Mouse (Mus musculus) forebrain, embryonic 11.5 days (tissue): Measurements from ENCODE around the gene Ypel3. TPM values are rescaled to one million over a fixed set of nuclear protein-coding genes. Genes with fewer than 3 reads are reported as not detected.

Source experiments
- ATAC-seq: fragments of 200-750 bp; cut with Nextera tagmentation; replicated peaks from 2 replicates; pipeline ENCODE4 v1.8.0; 2017; ENCODE audit warnings: moderate TSS enrichment; ENCODE audit not compliant: low FRiP score
- DNase-seq: peaks from one replicate; pipeline ENCODE4 v3.0.0-alpha.2; 2017; ENCODE audit warnings: low spot score
- H3K27ac ChIP-seq: fragments of 300-500 bp; sonication (generic); 2 replicates; pipeline ENCODE4 v1.5.1; 2014; ENCODE audit warnings: low read depth, low read length
- H3K27me3 ChIP-seq: fragments of 300-500 bp; sonication (generic); 2 replicates; pipeline ENCODE4 v1.6.1; 2014; ENCODE audit warnings: mild to moderate bottlenecking, low read length, mixed read lengths; ENCODE audit not compliant: control insufficient read depth, insufficient read depth
- H3K36me3 ChIP-seq: fragments of 300-500 bp; sonication (generic); 2 replicates; pipeline ENCODE4 v1.6.1; 2014; ENCODE audit warnings: mild to moderate bottlenecking, low read length, moderate library complexity, mixed read lengths; ENCODE audit not compliant: control insufficient read depth, insufficient read depth
- H3K4me1 ChIP-seq: fragments of 300-500 bp; sonication (generic); replicated peaks from 2 replicates; pipeline ENCODE4 v1.6.1; 2014; ENCODE audit warnings: low read length, mixed read lengths; ENCODE audit not compliant: control insufficient read depth, insufficient read depth
- H3K4me2 ChIP-seq: fragments of 300-500 bp; sonication (generic); 2 replicates; pipeline ENCODE4 v1.6.1; 2014; ENCODE audit warnings: low read depth, mild to moderate bottlenecking, low read length, moderate library complexity, mixed read lengths; ENCODE audit not compliant: severe bottlenecking
- H3K4me3 ChIP-seq: fragments of 300-500 bp; sonication (generic); 2 replicates; pipeline ENCODE4 v1.5.1; 2014; ENCODE audit warnings: low read depth, low read length
- H3K9ac ChIP-seq: fragments of 300-500 bp; sonication (generic); 2 replicates; pipeline ENCODE4 v1.6.1; 2014; ENCODE audit warnings: low read length
- H3K9me3 ChIP-seq: fragments of 300-500 bp; sonication (generic); 2 replicates; pipeline ENCODE4 v1.6.1; 2016; ENCODE audit warnings: low read length, mixed read lengths; ENCODE audit not compliant: control insufficient read depth
- WGBS: fragments of 180-500 bp; shearing (Covaris S2); extraction: QIAGEN DNeasy Blood & Tissue Kit; methylation state at CpG from one replicate; pipeline ENCODE4 v1.1.7; 2014; 5-methylcytosine and 5-hydroxymethylcytosine counted together
- polyA plus RNA-seq: library from polyadenylated mRNA; unstranded; fragments of >200 nt; fragmentation: Nextera tagmentation; extraction: Ambion mirVana; gene quantifications from 2 replicates; pipeline ENCODE4 v1.2.1, GENCODE M21; 2014

The Ypel3 gene
- polyA plus RNA-seq, 1 experiment from 2014 or later = 63.9 TPM

DNA sequence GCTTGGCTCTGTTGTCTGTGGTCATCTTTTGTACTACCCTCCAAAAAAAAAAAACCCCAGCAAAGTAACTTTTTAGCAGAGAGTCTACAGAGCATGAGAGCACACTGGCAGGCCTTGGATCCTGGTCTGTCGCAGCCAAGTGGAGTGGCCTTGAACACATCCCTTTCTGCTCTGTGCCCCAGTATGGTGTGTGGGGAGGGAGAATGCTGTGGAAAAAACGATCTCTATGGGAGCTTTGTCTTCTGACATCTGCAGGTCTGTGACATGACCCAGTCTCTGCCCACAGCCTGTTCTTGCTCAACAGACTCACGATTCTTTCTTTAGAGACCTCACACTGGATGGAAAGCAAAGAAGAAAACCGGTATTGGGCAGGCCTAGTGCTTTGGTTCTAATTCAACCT is 15.8 kb upstream of the Ypel3 start:
- Histone ChIP-seq H3K9ac (peak overlapping the region; percentile 81), H3K27me3 (no peaks in the 10 kb centered on the region), H3K27ac (peak overlapping the region; percentile 48; the same call in 1 of the 2 replicates), H3K4me2 (peak overlapping the region; percentile 91; the same call in 1 of the 2 replicates), H3K36me3 (no peaks in the 10 kb centered on the region), H3K4me3 (0 out of 2 replicates have a peak overlapping the region, but pooled peaks have one; percentile 73), H3K9me3 (no peaks in the 10 kb centered on the region), H3K4me1 (peaks cover 4% of the 10 kb centered on the region; the same call in 1 of the 2 replicates)
- 77% methylated on average over 4 of the region's 4 CpGs for WGBS
- no peak for DNase-seq
- ATAC-seq = no peak

DNA sequence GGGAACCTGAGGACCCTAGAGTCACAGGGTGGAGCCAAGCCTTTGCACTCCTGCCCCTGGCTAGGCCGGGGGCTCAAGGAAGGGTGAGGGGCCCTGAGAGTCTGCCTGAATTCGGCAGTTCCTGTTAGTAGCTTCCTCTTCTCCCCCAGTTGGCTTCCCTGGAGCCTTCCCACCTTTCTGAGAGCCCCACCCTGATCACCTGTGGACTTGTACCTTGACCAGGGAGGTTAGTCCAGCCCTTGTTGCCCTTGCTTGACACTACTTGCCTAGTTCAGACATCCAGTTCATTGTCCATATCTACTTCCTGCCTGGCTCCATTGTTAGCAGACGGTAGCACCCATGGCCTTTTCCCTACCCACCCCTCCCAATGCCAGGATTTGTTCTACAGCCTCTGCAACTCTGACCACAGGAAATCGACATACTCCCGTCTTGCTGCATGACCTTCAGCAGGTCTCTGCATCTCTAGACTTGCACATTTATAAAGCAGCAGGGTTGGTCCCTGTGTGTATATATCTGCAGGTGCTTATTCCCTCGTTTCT is 15.2 kb upstream of the Ypel3 start:
- no peak overlapping the region for H3K4me3 ChIP-seq
- H3K36me3 ChIP-seq = no peaks in the 10 kb centered on the region
- ATAC-seq = no peak

DNA sequence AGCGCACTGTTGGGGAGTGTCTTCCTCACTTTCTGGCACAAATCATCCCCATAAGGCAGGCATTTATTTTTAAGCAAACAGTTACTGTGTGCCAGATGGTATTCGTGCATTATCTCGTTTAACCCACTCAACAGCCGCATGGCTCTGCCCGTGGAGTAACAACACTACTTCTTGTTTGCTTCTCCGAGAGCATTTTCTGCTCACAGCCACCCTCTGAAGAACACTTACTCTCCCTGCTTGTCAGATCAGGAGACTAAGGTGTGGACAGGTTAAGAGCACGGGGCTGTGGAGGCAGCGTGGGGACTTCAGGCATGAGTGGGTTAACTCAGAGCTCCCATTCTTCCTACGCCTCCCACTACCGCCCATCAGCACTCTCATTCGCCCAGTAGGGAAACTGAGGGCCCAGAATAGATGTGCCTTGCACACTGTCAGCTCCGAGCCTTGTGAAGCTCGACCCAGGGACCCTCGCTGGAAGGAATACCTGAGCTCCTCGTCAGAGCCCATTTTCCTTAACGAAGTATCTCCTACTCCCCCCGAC is 14.2 kb upstream of the Ypel3 start:
- H3K27ac ChIP-seq = no peak overlapping the region
- no peak overlapping the region for H3K4me2 ChIP-seq
- H3K27me3 ChIP-seq = no peaks in the 10 kb centered on the region
- no peak overlapping the region for H3K4me3 ChIP-seq
- no peaks in the 10 kb centered on the region for H3K36me3 ChIP-seq
- 80% methylated on average over 17 of the region's 17 CpGs for WGBS
- peaks cover 4% of the 10 kb centered on the region; the same call in 1 of the 2 replicates for H3K4me1 ChIP-seq
- H3K9ac ChIP-seq = no peak overlapping the region
- no peak for ATAC-seq
- DNase-seq = no peak
- no peaks in the 10 kb centered on the region for H3K9me3 ChIP-seq

More for the DNA sequence above, 15.2 kb upstream of the Ypel3 start:
- 85% methylated on average over 6 of the region's 6 CpGs for WGBS
- Histone ChIP-seq H3K9ac (no peak overlapping the region), H3K4me1 (peaks cover 4% of the 10 kb centered on the region; the same call in 1 of the 2 replicates), H3K27ac (no peak overlapping the region), H3K4me2 (no peak overlapping the region), H3K27me3 (no peaks in the 10 kb centered on the region), H3K9me3 (no peaks in the 10 kb centered on the region)
- no peak for DNase-seq

DNA sequence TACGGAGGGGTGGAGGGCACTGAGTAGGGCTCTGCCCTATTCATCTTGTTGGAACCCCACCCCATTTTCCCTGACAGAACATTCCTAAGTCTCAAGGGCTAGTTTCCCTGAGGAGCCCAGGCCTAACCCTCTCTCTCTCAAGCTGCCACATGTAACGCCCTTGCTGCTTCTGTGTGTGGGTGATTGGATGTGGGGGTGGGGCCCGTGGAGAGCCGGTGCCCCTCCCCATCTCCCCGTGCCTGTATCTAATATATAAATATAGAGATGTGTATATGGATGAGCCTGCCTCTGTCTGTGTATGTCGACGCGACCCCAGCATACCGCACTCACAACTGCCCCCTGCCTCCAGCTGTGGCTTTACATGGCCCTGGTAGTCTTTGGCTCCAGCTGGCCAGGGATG is 11.2 kb upstream of the Ypel3 start:
- Histone ChIP-seq H3K9me3 (no peaks in the 10 kb centered on the region), H3K27me3 (no peaks in the 10 kb centered on the region), H3K9ac (no peak overlapping the region), H3K4me1 (peaks cover 1% of the 10 kb centered on the region; the same call in 1 of the 2 replicates), H3K4me3 (no peak overlapping the region), H3K4me2 (no peak overlapping the region), H3K36me3 (no peaks in the 10 kb centered on the region; the same call in 1 of the 2 replicates), H3K27ac (no peak overlapping the region)
- DNase-seq (no peak), ATAC-seq (no peak)
- 94% methylated on average over 9 of the region's 9 CpGs for WGBS

DNA sequence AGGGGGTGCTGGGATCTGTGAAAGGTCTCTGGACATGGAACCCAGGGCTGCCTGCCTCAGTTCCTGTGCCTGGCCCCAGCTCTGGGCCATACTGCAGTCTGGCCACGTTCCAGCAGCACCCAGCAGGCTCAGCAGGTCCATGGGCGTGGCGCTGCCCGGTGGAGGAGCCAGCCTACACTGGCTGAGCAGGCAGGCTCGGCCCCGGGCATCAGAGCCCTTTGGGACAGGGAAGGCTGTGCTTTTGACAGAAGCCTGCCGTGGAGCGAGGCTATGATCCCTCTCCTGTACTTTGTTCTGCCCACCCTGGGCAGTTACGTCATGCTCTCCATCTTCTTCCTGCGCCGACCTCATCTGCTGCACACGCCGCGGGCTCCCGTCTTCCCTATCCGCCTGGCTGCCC is 10.6 kb upstream of the Ypel3 start, which contains the start of gene Gdpd3:
Gdpd3 (plus strand) TSS at position 134 of the 400 bp plus-strand sequence.
- Histone ChIP-seq H3K36me3 (no peaks in the 10 kb centered on the region; the same call in 1 of the 2 replicates), H3K4me2 (no peak within 1 kb of the TSS), H3K9ac (no peak within 1 kb of the TSS), H3K9me3 (no peaks in the 10 kb centered on the region), H3K4me1 (no peaks in the 10 kb centered on the region), H3K27me3 (no peaks in the 10 kb centered on the region), H3K27ac (no peak within 1 kb of the TSS), H3K4me3 (no peak within 1 kb of the TSS)
- 95% methylated on average over 16 of the region's 16 CpGs for WGBS
- DNase-seq (peak; percentile 46), ATAC-seq (no peak)

DNA sequence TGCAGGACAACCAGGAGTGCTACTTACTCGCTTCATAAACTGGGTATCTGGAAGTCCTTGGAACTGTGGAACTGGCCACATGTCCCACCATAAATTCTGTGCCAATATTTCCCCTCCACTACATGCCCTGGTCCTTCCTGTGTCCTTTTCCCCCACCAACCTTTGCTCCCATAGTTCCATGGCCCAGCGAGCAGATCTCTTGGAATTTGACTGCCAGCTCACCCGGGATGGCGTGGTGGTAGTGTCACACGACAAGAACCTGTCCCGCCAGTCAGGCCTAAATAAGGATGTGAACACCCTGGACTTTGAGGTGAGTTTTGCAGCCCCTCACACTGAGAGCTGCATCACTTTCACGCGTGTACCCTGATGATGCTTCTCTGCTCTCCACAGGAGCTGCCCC is 9.8 kb upstream of the Ypel3 start:
- H3K36me3 ChIP-seq = no peaks in the 10 kb centered on the region; the same call in 1 of the 2 replicates
- H3K27ac ChIP-seq = no peak overlapping the region
- no peak overlapping the region for H3K9ac ChIP-seq
- H3K4me3 ChIP-seq = no peak overlapping the region
- H3K9me3 ChIP-seq = no peaks in the 10 kb centered on the region
- no peaks in the 10 kb centered on the region for H3K4me1 ChIP-seq
- no peak overlapping the region for H3K4me2 ChIP-seq
- WGBS = 93% methylated on average over 8 of the region's 8 CpGs
- H3K27me3 ChIP-seq = no peaks in the 10 kb centered on the region
- DNase-seq (no peak), ATAC-seq (no peak)

DNA sequence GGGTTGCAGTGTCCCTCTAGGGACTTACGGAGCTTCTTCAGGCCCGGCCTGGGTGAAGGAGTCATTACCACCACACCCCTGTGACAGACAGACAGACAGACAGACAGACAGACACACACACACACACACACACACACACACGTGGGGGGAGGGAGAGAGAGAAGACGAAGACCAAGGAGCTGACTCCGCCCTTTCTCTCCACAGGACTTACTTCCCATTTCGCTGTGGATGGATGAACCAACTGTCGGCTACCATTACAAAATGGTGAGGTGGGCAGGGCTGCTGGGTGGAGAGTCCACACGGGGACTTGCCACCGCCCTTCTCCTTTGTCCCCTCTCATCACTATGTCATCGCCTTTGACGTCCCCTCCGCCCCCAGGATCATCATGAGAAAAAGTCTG is 6.0 kb upstream of the Ypel3 start:
- no peaks in the 10 kb centered on the region for H3K4me1 ChIP-seq
- no peak overlapping the region for H3K9ac ChIP-seq
- H3K9me3 ChIP-seq = no peaks in the 10 kb centered on the region
- no peak for ATAC-seq
- DNase-seq = no peak
- no peak overlapping the region for H3K4me2 ChIP-seq
- no peaks in the 10 kb centered on the region for H3K27me3 ChIP-seq
- H3K27ac ChIP-seq = no peak overlapping the region
- H3K4me3 ChIP-seq = no peak overlapping the region
- no peaks in the 10 kb centered on the region; the same call in 1 of the 2 replicates for H3K36me3 ChIP-seq
- 86% methylated on average over 12 of the region's 12 CpGs for WGBS

DNA sequence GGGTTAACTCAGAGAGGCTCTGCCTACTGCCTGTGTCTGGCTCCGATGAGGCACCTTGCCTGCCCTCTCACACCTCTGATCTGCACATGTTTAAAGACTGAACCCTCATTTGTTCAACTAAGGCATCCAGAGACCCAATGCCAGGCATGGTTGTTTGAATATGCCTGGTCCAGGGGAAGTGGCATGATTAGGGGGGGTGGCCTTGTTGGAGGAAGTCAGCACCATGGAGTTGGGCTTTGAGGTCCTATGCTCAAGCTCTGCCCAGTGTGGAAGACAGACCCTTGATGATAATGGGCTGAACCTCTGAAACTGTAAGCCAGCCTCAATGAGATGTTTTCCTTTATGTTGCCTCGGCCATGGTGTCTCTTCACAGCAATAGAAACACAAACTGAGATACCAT is 3.4 kb upstream of the Ypel3 start:
- Histone ChIP-seq H3K4me2 (no peak overlapping the region), H3K27me3 (no peaks in the 10 kb centered on the region), H3K9ac (no peak overlapping the region), H3K27ac (no peak overlapping the region), H3K9me3 (no peaks in the 10 kb centered on the region), H3K4me3 (no peak overlapping the region), H3K36me3 (no peaks in the 10 kb centered on the region; the same call in 1 of the 2 replicates), H3K4me1 (peaks cover 13% of the 10 kb centered on the region; the same call in 1 of the 2 replicates)
- DNase-seq (no peak), ATAC-seq (no peak)
- 92% methylated on average over 2 of the region's 2 CpGs for WGBS

DNA sequence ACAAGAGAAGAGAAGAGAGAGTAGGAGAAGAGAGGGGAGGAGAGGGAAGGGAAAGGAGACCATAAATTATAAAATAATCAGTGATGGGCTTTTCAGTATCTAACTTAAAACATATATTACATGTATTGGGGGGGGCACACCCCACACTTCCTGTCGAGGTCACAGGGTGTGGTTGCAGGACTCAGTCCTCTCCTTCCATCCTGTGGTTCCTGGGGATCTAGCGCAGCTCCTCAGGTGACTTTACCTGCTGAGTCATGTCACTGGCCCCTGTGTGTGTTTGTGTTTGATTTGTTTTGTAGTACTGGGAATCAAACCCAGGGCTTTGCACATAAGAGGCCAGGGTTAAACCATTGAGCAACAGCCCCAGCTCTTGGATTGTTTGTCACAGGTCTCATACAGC is 2.3 kb upstream of the Ypel3 start:
- Histone ChIP-seq H3K27me3 (no peaks in the 10 kb centered on the region), H3K4me3 (no peak overlapping the region), H3K27ac (no peak overlapping the region), H3K9ac (no peak overlapping the region), H3K4me2 (no peak overlapping the region), H3K36me3 (no peaks in the 10 kb centered on the region; the same call in 1 of the 2 replicates), H3K4me1 (peaks cover 13% of the 10 kb centered on the region; the same call in 1 of the 2 replicates), H3K9me3 (no peaks in the 10 kb centered on the region)
- DNase-seq (no peak), ATAC-seq (no peak)
- 86% methylated on average over 2 of the region's 2 CpGs for WGBS
